Mouse (Mus musculus) layer of hippocampus, adult 9-10 months (tissue): ENCODE measurements around the gene Gm28919.
"Not testable (repeated sequence)": the region's sequence is repeated elsewhere in the genome, so short reads cannot be mapped to it uniquely, and the experiment has no call there.

Source experiments
- DNase-seq: peaks from one replicate; pipeline ENCODE4 v3.0.0; 2022; ENCODE audit warnings: low spot score

Gm28919 gene

GRCm38 (mm10) chrY:6583246-6583645 is at the start of gene Gm28919:
Gm28919 (plus strand) TSS chrY:6583546.
- DNase-seq = not testable (repeated sequence)
